Mouse (Mus musculus) cortical plate, adult 2 months (tissue): ENCODE data around the gene Dnah6.

ENCODE experiments used
- CTCF ChIP-seq: fragments of 200-500 bp; IDR thresholded peaks from 2 replicates; pipeline ENCODE4 v1.5.1; 2011; ENCODE audit warnings: mild to moderate bottlenecking, control low read depth, low read length; ENCODE audit not compliant: insufficient read depth; ENCODE audit errors: extremely low read depth
- POLR2A ChIP-seq: fragments of 200-500 bp; IDR thresholded peaks from 2 replicates; pipeline ENCODE4 v1.6.1; 2011; ENCODE audit warnings: mild to moderate bottlenecking, low read length, control low read depth; ENCODE audit not compliant: insufficient read depth; ENCODE audit errors: extremely low read depth

- TF ChIP-seq POLR2A = no peak
- TF ChIP-seq CTCF = peak; percentile 51
Measured at GRCm38 (mm10) chr6:73010073-73010472, 211.4 kb downstream of the Dnah6 start.
